Mouse (Mus musculus) testis, adult 2 months (tissue): ENCODE measurements around the gene Diras1.

ENCODE experiments used
- CTCF ChIP-seq: fragments of 200-500 bp; IDR thresholded peaks from 2 replicates; pipeline ENCODE4 v1.5.1; 2012; ENCODE audit warnings: low read depth, mild to moderate bottlenecking, inconsistent platforms, low read length, moderate library complexity; ENCODE audit not compliant: control insufficient read depth, insufficient read depth, insufficient replicate concordance
- POLR2A ChIP-seq: fragments of 200-500 bp; IDR thresholded peaks from 2 replicates; pipeline ENCODE4 v1.6.1; 2012; ENCODE audit warnings: low read depth, mild to moderate bottlenecking, inconsistent platforms, low read length, moderate library complexity; ENCODE audit not compliant: control insufficient read depth

GRCm38 (mm10) chr10:81055169-81055568, 29.7 kb upstream of the Diras1 start:
- no peak for TF ChIP-seq POLR2A
- TF ChIP-seq CTCF: no peak
